Mouse (Mus musculus) heart, postnatal 25 days (tissue): ENCODE measurements around the gene Gm21976. TPM values are rescaled to one million over a fixed set of nuclear protein-coding genes. Genes with fewer than 3 reads are reported as not detected.

Experiments used
- DNase-seq: peaks from one replicate; pipeline ENCODE4 v3.0.0; 2022; ENCODE audit warnings: low spot score
- intact Hi-C: fragments of 180-260 bp; cut with DNase I; formaldehyde crosslinking; loops from one replicate; pipeline ENCODE4 v1.15.1; 2025
- total RNA-seq, 2 experiments: library from RNA; stranded (reverse); gene quantifications; 2 replicates each; pipeline ENCODE4 v1.2.3; 2021

The Gm21976 gene
- total RNA-seq, 2 experiments from 2014 or later = not detected

DNA sequence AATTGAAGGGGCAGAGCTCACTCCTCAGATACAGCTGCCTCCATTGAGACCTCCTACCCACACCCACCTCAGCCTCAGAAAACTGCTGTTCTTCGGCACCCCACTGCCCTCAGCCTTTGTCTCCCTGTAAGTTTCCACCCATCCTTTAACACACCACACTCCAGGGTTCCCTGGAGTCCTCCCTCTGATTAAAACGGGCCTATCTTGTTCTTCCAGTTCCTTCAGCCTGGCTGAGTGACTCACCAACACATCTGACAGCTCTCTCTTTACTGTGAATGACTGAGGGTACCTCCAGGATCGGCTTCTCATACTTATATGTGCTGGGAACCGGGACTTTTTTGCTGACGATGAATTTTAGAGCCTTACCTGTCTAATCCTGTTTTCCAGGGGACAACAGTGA lies 16.4 kb downstream of the Gm21976 start:
- no peak for DNase-seq
- intact Hi-C loops = loop anchor here (5.0 kb wide), 1 partner anchor 34 kb away; the partner anchor contains the start of genes Ankra2 and Utp15

DNA sequence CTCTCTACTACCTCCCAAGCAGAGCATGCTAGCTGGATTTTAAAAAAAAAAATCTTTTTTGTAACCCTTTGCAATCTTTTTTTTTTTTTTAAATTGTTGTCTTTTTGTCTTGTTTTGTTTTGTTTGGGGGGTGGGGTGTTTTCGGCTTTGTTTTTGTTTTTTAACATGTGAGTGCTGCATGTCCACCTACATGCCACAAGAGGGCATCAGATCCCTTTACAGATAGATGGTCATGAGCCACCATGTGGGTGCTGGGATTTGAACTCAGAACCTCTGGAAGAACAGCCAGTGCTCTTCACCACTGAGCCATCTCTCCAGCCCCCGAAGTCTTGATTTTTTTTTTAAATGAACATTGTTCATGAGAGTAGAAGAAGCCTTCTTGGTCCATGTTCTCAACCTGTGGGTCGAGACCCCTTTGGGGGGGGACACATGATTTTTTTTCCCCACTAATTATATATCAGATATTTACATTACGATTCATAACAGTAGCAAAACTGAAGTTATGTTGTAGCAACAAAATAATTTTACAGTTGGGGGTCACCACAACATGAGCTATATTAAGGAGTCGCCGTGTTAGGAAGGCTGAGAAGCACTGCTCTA lies 18.3 kb downstream of the Gm21976 start:
- DNase-seq = no peak
- intact Hi-C loops = loop anchor here (5.0 kb wide), 1 partner anchor 36 kb away; the partner anchor contains the start of genes Ankra2 and Utp15

DNA sequence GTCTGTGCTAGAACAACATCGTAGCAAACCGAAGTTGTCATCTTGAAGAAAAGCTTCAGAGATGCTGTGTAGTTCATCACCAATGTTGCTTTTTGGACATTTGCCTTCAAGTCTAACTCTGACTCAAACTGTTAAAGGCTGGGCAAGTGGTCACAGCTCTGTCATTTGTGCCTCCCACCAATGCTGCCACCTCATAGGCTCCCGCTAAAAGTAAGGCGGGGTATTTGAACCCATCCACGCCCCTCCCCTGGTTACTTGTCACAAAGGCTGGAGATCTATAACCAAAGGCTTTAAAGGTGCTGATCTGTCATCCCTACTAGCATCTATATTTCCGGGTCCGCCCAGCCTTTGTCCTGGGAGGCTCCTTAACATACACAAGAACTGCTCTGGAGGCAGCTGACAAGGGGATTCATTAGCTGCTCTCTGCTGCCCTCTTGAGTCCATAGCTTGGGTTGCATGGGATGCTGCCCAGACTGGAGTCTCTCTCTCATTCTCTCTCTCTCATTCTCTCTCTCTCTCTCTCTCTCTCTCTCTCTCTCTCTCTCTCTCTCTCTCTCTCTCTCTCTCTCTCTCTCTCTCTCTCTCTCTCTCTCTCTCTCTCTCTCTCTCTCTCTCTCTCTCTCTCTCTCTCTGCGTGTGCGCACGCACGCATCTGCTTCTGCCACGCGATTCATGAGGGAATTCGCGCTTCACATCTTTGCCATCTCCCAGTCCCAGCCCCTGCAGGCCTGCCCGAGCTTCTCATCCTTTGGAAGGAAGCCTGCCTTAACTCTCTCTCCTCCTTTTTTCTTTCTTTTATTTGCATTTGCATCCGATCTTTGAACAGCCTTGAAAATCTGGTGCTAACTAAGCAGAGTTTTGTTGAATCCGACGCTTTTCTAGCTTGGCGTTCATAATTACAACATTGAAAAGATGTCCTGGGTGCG lies 19.4 kb downstream of the Gm21976 start:
- DNase-seq = no peak
- intact Hi-C loops = loop anchor here (5.0 kb wide), 1 partner anchor 37 kb away; the partner anchor contains the start of genes Ankra2 and Utp15

DNA sequence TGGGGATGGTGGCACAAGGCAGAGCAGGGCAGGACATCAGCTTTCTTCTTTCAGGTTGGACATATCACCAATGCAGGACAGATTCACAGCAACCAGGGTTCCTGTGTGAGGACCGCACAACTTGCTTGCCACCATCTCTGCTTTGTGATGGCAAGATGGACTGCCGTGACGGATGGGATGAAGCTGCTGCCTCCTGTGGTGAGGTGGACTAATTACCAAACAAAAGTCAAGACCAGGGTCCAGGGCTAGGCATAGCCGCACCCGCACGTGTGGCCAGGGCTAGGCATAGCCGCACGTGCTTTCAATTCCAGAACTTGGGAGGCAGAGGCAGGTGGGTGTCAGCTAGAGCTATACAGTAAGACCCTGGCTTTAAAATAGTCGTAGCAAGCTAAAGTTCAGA lies 25.6 kb downstream of the Gm21976 start:
- DNase-seq = no peak
- intact Hi-C loops = no loop called here

DNA sequence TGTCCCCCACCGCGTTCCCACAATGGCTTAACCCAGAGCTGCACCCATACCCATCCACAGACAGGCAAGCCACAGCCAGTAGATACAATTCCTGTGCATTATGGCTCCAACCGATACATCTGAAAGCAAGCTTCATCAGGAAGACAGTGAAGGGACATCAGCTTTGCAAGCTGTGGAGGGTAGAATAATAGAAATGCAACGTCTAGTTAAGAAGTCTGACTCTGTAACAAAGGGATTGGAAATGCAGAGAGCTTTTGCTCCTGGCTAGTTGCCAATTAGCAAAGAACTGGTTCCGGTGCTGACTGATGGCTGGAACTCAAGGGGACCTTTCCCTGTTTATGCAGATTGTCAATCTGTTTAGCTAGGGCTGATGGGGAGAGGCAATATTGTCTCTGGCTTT lies 26.7 kb downstream of the Gm21976 start:
- intact Hi-C loops = no loop called here
- no peak for DNase-seq

DNA sequence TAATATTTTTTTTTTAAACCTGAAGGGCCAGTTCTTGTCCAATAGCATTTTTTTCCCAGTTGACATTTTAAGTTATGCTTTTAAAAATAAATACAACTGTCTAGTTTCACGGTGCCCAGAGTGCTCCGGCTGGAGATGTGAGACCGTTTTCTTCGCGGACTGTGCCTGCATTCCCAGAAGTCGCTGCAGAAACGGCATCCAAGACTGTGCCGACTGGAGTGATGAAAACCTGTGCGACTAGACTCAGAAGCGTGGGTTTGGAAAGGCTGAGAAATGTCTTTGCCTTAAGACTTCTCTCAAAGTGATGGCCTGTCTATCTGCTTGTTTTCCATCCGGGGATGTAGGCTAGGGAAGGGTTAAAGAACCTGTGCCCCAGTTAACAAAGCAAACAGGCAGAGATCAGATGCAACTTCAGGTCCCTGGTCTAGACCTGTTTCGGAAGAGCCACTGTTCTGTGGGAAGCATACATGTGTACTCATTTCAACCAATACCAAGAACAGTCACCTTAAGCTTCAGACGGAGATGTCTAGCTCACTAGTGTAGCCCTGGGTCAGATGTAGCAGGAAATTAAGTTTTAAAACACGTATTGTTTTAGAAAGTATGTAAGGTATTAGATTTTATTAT lies 27.3 kb downstream of the Gm21976 start:
- DNase-seq = no peak
- intact Hi-C loops = no loop called here

DNA sequence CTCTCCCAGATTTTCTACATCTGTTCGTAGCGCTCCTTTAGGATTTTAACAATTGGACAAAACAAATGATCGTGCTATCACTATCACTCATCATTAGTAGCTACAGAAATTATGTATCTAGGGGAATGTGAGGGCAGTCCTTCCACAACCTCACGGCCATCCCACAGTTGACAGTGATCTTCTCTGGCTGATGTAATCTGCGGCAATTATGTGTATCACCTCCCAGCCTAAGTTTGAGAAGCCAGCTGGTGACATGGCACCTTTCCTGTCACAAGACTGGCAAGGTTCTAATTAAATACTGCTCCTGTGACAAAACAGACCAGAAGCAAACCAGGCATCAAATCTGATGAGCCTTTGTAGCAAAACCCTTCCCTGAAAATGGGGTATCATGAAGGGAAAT lies 28.3 kb downstream of the Gm21976 start:
- no peak for DNase-seq
- intact Hi-C loops = no loop called here

DNA sequence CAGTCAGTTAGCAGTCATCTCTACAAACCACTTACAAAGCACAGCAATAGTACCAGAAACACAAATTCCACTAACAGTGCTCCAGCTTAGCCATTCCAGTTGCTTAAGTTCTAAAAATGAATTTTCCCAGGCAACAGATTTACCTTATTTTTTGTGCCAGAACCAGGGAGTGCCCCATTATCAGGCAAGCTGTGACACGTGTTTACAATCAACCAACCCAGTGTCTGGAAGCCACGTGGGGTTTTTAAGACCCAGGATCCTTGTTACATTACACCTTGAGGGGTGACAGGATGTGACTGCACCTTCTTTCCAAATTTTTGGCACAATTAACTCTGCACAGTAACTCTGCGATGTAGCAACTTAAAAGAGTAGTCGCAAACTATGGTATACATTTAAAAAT lies 29.0 kb downstream of the Gm21976 start:
- intact Hi-C loops = no loop called here
- no peak for DNase-seq

DNA sequence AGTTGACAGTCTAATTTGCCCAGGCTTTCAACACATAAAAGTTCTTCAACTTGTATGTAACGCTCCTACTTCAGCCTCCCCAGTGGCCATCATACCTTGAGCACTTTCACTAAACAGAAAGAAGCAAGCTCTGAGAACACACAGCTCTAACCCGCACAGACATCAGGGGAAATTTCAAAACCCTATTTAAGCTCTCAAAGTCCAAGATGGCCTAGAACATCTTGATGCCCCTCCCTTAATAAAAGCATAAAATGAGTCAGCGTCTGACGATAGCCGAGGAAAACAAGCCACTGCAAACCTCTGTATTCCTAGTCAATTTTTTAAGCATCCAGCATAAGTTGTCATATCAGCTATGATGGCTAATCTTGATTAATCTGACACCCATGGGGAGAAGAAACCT lies 31.9 kb downstream of the Gm21976 start:
- intact Hi-C loops = no loop called here
- DNase-seq = no peak

DNA sequence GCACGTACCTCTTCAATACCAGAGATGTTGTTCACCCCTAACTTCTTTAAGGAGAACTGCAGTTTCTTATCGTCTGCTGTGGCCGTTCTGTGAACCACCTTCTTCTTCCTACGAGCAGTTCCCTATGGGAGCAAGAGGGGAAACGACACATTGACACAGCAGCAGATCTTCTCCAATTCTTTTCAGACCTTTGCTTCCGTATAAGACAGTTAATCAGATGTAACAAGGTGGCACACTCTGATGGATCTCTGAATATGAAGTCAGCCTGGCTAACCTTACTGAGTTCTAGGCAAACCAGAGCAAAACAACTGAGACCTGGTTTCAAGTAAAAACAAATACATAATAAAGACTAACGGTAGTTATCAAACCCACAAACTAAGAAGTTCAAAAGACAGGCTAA lies 33.9 kb downstream of the Gm21976 start:
- DNase-seq = no peak
- intact Hi-C loops = loop anchor here (2.0 kb wide), 1 partner anchor 49 kb away; no protein-coding TSS in a partner anchor

DNA sequence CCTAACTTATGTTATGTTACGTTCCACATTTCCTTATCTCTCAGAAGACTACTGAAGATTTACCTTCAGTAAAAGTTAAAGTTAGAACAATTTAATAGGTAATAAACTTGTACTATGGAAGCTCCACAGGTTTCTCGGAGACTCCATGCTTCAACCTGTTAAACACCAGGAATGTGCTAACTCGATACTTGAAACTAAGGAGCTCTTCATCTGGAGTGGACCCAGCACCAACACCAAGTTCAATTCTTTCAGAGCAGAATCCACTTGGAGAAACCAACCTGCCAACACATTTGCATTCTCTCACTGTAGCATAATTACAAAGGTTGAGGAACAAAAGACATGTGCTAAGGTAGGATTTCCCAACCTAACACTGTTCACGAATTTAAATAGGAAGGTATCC lies 35.4 kb downstream of the Gm21976 start:
- intact Hi-C loops = loop anchor here (2.0 kb wide), 1 partner anchor 50 kb away; no protein-coding TSS in a partner anchor
- no peak for DNase-seq

DNA sequence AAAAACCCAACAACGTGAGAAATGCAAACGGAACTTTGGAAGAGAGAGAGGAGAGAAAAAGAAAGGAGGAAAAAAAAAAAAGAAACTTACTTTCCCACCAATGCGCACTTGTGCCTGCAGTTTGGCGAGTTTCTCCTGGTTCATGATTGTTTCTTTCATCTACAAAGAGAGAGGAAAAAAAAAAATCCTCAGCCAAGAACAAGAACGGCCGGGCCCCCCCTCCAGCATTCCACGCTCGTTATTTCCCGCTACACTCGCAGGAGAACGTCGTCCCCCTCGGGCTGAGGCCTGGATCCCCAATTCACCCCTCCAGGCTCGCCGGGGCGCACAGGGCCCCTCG lies 36.4 kb downstream of the Gm21976 start:
- intact Hi-C loops = no loop called here

DNA sequence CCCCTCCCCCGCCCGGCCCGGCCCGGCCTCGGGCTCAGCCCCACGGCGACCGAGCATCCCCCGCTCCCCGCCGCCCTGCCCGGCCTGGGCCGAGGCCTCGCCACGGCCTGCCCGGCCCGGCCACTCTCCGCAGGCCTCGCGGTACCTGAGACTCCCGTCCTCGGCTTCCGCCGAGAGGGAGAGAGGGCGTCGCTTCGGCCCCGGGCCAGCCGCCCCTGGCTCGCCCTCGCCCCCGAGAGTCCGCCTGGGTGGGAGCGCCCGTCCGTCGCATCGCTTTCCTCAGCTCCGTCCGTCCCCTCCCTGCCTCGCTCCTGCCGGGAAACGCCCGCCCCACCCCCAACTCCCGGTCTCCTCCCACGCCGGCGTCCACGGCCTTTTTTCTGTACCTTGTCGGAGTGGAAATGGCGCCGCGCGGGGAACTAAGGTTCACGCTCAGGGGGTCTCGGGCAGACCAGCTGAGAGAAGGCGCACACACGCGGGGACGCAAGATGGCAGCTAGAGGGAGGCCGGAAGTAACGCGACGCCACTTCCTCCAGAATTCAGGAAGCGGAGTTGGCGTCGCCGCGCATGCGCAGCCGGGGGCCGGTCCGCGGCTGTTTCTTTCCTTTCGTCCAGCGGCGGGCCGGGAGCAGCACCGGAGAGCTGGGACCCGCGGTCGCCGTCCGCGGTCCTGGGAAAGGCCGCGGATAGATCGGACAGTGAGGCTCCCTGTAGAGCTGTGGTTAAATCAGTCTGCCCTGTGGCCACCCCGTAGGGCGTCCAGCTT lies 37.0 kb downstream of the Gm21976 start, which contains the start of gene Btf3:
Gene Btf3 (minus strand): TSS at position 527 of the 766 bp plus-strand sequence.
- intact Hi-C loops = no loop called here
- DNase-seq = peak; percentile 88

More for the DNA sequence above, 36.4 kb downstream of the Gm21976 start:
- DNase-seq = no peak

DNA sequence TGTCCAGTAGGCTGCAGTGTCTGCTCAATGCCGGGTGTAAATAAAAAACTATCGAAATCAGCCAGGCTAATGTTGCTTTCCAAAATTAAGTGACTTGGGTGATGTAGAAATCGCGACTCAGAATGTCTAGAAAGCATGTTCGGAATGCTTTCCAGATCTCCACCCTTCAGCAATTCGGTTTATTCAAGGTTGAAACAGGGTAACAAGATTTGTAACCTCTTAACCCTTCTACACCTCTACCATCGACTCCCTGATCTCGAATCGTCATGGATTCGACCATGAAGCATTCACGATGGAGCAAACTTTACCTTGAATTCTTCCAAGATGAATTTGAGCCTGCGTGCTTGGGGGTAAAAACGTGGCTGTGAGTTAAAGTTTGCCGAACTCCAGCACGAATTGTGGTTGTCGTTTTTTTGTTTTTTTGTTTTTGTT lies 37.6 kb downstream of the Gm21976 start:
- no peak for DNase-seq
- intact Hi-C loops = no loop called here

DNA sequence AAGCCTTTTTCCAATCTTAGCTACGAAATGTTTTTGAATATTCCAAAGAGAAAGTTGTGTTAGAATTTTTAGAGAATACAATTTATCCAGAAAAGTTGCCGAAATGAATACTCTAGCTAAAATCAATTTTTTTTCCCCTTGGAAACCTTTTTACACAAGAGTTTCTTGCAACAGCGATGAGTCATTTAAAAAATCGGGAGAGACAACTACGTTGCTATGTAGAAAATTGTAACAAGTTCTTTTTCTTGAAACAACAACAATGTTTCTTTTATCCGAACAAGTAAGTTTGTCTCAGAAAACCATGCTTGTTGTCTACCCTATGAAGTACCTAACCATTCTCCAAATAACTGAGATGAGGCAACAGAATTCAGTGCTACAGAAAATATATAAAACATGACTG lies 38.2 kb downstream of the Gm21976 start:
- DNase-seq = no peak
- intact Hi-C loops = no loop called here

DNA sequence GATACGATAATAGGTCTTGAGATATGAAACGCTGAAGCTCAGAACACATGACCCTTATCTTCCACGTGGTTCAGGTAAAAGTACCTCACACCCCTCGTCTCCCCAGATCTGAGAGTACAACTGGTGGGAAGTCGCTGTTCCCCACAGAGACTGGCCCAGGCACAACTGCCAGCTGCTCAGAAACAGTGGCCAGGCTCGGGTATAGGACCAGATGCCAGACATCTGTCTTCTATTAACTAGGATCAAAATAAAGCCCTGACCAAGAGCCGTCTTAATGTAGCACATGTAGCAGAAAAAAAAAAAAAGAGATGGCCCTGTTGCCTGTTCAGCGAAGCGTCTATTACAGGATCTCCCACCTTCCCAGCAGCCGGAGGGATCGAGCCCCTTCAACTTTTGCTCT lies 45.3 kb downstream of the Gm21976 start:
- no peak for DNase-seq
- intact Hi-C loops = no loop called here

DNA sequence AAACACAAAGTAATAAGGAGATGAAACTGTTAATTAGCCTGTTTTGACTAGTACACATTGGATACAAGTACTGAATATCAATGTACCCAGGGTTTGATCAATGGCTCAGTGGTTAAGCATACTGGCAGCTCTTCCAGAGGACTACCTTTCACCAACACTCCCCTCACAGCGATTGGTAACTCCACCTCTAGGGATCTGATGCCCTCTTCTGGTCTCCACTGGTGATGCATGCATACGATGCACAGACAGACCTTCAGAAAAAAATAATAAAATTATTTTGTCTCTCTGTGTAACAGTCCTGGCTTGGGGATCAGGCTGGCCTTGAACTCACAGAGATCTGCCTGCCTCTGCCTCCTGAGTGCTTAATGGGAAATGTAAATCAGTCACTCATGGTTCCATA lies 52.4 kb downstream of the Gm21976 start:
- intact Hi-C loops = no loop called here
- no peak for DNase-seq

DNA sequence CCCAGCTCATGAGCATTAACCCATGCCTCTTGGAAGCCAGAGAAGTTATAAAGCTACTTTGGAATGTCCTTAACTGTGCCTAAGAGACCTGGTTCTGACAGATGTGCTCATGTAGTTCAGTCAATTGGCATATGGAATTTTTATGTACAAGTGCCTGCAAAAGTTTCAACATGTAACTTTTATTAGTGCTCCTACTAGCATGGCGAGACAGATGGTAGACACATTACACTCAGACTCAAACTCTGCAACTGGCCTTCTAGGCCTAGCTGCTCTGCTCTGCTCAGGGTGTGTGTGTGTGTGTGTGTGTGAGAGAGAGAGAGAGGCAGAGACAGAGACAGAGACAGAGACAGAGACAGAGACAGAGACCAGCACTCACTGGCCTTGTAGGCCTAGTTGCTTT lies 56.5 kb downstream of the Gm21976 start:
- intact Hi-C loops = no loop called here
- no peak for DNase-seq

DNA sequence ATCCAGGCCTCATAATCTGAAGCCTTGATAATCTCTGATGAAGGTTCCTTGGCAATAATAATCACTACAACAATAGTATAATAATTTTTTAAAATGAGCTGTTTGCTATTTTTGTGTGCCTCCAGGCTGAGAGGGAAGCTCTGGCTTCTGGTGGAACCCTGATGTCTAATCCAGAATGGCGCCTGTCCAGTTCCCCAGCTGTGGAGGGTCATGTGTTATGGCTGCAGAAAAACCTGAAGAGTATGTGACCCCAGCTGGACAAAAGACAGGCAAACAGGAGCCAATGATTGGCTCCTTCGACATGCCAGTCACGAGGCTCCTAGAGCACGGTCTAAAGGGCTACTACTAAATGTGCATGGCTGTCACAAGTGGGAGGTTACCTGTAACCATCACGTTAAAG lies 60.8 kb downstream of the Gm21976 start:
- intact Hi-C loops = no loop called here
- peak; percentile 4 for DNase-seq

DNA sequence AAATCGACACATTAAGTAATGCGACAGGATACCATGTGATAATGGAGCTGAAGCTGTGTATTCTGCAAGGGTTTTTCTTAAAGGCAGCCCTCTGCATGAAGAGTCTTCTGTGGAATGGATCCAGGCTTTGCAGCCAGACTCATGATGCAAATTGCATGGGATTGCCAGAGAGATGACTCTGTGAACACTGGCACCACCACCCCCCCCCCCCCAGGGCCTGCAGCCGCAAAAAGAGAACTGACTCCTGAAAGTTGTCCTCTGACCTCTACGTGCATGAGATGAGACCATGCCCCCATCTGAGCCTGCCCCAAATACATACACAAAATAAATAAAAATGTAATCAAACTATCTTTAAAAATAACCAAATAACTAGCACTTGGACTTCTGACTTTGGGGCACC lies 69.8 kb downstream of the Gm21976 start:
- intact Hi-C loops = no loop called here
- DNase-seq = no peak
